Mouse (Mus musculus) kidney, adult 8-10 months (tissue): Measurements from ENCODE around the gene Tbl3.
"Not testable (repeated sequence)": the region's sequence is repeated elsewhere in the genome, so short reads cannot be mapped to it uniquely, and the experiment has no call there.

Experiments
- DNase-seq, 2 experiments: peaks; one replicate each; pipeline ENCODE4 v3.0.0; 2022

Gene Tbl3

GRCm38 (mm10) chr17:24695326-24696010 is 12.0 kb downstream of the Tbl3 start:
- DNase-seq, result peak; percentile 44 to 49

DNA sequence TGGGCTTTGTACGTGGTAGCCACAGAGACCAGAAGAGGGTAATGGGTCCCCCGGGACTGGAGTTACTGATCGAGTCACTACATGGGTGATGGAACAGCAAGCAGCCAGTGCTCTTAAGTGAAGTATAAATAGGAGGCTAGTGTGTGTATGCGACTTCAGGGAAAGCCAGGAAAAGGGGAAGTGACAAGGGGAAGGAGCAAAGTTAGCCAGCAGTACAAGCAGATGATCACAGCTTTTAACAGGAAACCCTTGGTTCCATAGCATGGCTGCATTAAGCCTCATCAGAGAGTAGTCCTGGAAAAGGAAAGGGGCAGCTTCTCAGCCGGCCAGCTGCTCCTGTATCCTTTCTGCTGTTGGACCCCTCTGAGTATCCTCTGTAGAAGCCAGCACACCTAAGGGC is 15.1 kb downstream of the Tbl3 start:
- DNase-seq, result no peak

- no peak for DNase-seq
These were observed 18.0 kb downstream of the Tbl3 start, which contains the start of gene Syngr3 for GRCm38 (mm10) chr17:24689251-24690081. Syngr3 (minus strand) TSS chr17:24689955.

DNA sequence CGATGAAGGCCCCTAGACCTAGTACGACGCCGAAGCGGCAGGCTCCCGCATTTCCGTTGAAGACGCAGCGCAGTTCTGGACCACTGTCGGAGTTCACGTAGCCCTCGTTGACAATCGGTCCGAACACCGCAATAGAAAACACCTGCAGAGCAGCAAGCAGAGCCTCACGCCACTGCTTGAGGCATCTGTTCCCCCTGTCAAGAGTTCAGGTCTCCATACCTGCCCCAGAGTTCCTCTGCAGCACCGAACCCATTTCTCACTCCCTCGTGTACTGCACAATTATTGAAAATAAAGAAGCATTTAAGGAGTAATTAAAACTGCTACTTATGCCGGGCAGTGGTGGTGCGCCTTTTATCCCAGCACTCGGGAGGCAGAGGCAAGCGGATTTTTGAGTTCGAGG is 19.9 kb downstream of the Tbl3 start:
- DNase-seq, result no peak

DNA sequence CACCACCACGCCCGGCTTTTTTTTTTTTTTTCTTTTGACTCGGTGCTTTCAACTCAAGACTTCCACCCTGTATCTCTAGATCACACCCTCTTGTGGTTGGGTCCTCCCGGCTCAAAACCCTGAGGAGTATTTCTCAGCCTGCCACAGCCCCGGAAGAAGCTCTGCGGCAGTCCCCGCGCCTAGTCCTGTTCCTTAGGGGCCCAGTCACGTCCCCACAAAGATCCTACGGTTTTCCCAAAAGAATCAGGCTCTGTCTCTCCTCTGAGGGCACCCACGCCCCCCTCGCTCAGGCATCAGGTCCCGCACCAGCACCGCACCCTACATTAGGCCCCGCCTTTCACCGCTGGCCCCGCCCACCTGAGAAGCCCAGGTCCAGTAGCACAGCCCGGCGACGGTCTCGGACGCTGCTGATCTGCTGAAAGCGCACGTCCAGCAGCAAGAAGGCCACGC is 20.3 kb downstream of the Tbl3 start:
- peak; percentile 46 to 64 for DNase-seq

- peak; percentile 50 to 64 for DNase-seq
These were observed 20.9 kb downstream of the Tbl3 start for GRCm38 (mm10) chr17:24686514-24686913.

DNA sequence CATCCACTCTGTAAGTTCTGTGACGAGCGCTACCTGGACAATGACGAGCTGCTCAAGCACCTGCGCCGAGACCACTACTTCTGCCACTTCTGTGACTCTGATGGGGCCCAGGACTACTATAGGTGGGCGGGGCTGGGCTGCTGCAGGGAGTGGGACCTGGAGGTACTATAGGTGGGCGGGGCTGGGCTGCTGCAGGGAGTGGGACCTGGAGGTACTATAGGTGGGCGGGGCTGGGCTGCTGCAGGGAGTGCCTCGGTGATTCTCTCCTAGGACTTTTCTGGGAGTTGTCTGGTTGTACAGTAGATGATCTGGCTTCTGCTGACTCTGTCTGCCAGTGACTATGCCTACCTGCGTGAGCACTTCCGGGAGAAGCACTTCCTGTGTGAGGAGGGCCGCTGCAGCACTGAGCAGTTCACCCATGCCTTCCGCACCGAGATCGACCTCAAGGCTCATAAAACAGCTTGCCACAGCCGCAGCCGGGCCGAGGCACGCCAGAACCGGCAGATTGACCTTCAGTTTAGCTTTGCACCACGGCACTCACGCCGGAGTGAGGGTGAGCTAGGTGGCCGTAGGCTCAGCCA is 29.9 kb downstream of the Tbl3 start:
- DNase-seq, result no peak

DNA sequence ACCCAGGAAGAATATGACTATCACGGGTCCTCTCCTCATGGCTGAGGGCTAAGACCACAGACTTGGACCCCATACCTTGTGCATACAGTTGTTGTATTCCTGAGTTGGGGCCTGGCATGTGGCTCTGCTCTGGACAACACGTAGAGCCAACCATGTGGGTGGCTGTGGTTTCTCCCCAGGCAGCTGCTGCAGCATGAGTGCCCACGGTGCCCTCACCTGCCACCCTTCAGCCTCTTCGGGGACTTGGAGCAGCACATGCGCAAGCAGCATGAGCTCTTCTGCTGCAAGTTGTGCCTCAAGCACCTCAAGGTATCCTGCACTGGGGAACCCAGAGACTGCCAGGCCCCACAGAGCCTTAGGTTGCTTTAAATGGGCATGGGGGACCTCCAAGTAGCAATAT is 30.6 kb downstream of the Tbl3 start:
- no peak for DNase-seq

- DNase-seq, result peak; percentile 45 to 71
These were observed 31.3 kb downstream of the Tbl3 start for GRCm38 (mm10) chr17:24676187-24676586.

DNA sequence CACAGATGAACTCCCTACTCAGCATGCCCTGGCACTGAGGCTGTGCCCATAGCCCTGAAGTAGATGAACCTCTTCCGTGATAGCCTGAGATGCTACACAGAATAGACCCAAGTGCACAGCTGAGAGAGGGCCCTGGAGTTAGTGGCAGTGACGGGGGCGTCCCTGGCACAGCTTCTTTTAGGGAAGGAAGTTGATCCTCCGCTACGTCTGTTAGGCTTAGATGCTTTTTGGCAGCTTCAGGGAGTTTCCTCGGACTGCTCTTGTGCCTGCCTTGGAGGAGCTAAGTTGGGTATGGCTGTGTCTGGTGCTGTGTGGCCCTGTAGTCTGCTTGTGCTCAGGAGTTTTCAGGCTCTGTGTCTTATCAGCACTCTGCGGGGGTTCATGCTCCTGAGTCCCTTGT is 33.2 kb downstream of the Tbl3 start:
- DNase-seq, result no peak

DNA sequence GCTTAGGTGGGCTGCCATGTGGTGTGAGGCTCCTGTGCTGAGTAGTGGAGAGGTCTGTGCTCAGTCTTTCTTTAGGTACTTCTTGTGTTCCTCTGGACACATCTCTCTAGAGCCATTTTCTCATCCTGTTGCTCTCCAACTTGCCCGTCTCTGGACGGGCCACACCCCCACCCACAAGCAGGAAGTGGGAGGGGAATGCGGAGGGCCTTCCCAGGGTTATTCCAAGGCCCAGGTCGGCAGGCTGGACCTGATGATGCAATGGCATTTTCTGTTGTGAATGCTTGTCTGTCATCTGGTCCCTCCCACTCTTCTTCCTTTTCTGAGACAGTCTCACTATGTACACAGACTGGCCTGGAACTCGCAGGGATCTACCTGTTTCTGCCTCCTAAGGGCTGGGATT is 35.3 kb downstream of the Tbl3 start:
- DNase-seq, result peak; percentile 66 to 67

GRCm38 (mm10) chr17:24671346-24671745 is 36.1 kb downstream of the Tbl3 start:
- no peak for DNase-seq

DNA sequence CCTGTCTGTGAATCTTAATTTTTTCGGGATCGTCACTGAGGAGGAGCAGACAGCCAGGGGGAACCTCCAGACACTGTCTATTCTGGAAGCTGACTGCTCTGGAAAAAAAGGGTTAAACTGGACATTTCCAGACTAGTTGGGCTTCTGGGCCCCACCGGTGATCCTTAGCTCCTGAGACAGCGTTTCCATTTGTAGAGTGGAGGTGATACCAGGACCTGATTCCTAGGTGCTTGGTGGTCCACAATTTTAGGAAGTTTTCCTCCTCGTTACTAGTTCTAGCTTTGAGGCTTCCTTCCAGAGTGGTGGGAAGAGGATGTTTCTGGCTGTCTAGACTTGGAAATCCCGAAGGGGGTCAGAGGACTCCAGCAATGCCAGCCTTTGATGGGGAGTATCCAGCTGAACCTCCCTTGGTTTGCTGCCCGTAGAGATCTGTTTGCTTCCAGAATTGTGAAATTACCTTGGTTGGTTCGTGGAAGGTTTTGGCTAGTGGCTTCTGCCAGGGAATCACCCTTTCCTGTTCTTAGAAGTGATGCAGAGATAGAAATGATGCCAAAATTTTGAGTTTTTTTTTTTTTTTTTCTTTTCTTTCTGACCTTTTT is 37.1 kb downstream of the Tbl3 start:
- DNase-seq, result no peak

- DNase-seq, result peak; percentile 92 to 94
These were observed 37.8 kb downstream of the Tbl3 start, which contains the start of gene Zfp598 for GRCm38 (mm10) chr17:24669545-24670245. Zfp598 (plus strand) TSS chr17:24669687.

GRCm38 (mm10) chr17:24669214-24669544 is 38.3 kb downstream of the Tbl3 start:
- not testable (repeated sequence) for DNase-seq

- DNase-seq, result peak; percentile 75 to 80
These were observed 40.0 kb downstream of the Tbl3 start for GRCm38 (mm10) chr17:24667416-24667815.

- DNase-seq, result not testable (repeated sequence)
These were observed 40.4 kb downstream of the Tbl3 start for GRCm38 (mm10) chr17:24667011-24667410.

- no peak for DNase-seq
These were observed 49.3 kb downstream of the Tbl3 start, which contains the start of gene Npw for GRCm38 (mm10) chr17:24658017-24658758. Npw (minus strand) TSS chr17:24658457.

DNA sequence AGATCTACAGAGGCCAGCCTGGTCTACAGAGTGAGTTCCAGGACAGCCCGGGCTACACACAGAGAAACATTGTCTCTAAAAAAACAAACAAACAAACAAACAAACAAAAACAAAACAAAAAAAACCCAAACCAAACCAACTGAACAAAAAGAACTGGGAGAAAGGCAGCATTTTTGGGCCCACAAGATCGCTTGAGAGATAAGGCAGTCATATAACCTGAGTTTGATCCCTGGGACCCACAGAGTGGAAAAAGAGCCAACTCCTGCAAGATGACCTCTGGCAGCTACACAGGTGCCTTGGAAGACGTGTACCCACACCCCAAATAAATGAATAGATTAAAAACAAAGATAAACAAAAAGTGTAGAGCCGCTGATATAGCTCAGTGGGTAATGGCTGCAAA is 52.5 kb downstream of the Tbl3 start:
- DNase-seq, result no peak

GRCm38 (mm10) chr17:24653967-24654710 is 53.3 kb downstream of the Tbl3 start:
- DNase-seq, result peak in 1 of 2 experiments; percentile 77

DNA sequence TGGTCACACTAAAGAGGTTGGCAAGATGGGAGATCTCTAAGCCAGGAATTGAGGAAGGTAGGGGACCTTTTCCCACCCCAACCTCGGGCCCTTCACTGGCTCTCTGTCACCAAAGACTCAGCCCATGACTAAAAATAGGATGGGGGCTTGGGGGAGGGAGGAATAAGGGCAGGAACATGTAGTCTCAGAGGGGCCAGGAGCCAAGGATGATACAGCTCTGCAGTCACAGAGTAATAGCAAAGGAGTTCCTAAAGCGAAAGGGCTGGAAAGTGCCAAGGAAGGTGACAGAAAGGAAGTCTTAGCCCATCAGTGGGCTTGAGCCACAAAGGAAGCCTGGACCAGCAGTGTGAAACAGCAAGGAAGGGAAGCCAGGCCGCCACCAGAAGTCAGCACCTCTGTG is 55.6 kb downstream of the Tbl3 start:
- no peak for DNase-seq
